Mouse (Mus musculus) gastrocnemius, postnatal 36 days (tissue): ENCODE data around the gene Ctxn1. TPM values are rescaled to one million over a fixed set of nuclear protein-coding genes. Genes with fewer than 3 reads are reported as not detected.
"Not testable (repeated sequence)": the region's sequence is repeated elsewhere in the genome, so short reads cannot be mapped to it uniquely, and the experiment has no call there.

Experiments
- DNase-seq, 2 experiments: peaks; one replicate each; pipeline ENCODE4 v3.0.0; 2022
- intact Hi-C: fragments of 180-260 bp; cut with DNase I; formaldehyde crosslinking; loops from one replicate; pipeline ENCODE4 v1.15.1; 2025
- long read RNA-seq, 2 experiments: library from polyadenylated mRNA; stranded (forward); transcript quantifications; one replicate each; pipeline ENCODE4 v2.0.0; 2021
- total RNA-seq, 2 experiments: library from RNA; stranded (reverse); gene quantifications; 2 replicates each; pipeline ENCODE4 v1.2.3; 2021

Gene Ctxn1
- total RNA-seq, result under 1 TPM; 0.42 to 0.71 TPM
- long read RNA-seq, experiment 1, result 0 reads
- long read RNA-seq, experiment 2, partial matches to known transcripts, result 1 of 1 reads
- long read RNA-seq, experiment 2, other reads (novel, unspliced or antisense), result 0 of 1 reads

- intact Hi-C loops, result loop anchor here (5.0 kb wide), 1 partner anchor 117 kb away; no protein-coding TSS in a partner anchor
Observed at GRCm38 (mm10) chr8:4259125-4259804, at the start of gene Ctxn1. Gene Ctxn1 (minus strand): TSS chr8:4259274.

GRCm38 (mm10) chr8:4305838-4306237 is 46.8 kb upstream of the Ctxn1 start:
- DNase-seq, result no peak
- intact Hi-C loops, result no loop called here

More at GRCm38 (mm10) chr8:4259125-4259804, at the start of gene Ctxn1:
- DNase-seq, result peak; percentile 84 to 91

- no peak for DNase-seq
Observed at GRCm38 (mm10) chr8:4304124-4304547, 45.1 kb upstream of the Ctxn1 start.

GRCm38 (mm10) chr8:4297822-4298221 is 38.7 kb upstream of the Ctxn1 start:
- intact Hi-C loops, result no loop called here
- no peak for DNase-seq

More at GRCm38 (mm10) chr8:4304124-4304547, 45.1 kb upstream of the Ctxn1 start:
- intact Hi-C loops, result no loop called here

GRCm38 (mm10) chr8:4292738-4293137 is 33.7 kb upstream of the Ctxn1 start:
- intact Hi-C loops, result no loop called here
- no peak for DNase-seq

GRCm38 (mm10) chr8:4276111-4276465 is 17.0 kb upstream of the Ctxn1 start:
- no peak for DNase-seq
- intact Hi-C loops, result loop anchor here (5.0 kb wide), 1 partner anchor 46 kb away; no protein-coding TSS in a partner anchor

DNA sequence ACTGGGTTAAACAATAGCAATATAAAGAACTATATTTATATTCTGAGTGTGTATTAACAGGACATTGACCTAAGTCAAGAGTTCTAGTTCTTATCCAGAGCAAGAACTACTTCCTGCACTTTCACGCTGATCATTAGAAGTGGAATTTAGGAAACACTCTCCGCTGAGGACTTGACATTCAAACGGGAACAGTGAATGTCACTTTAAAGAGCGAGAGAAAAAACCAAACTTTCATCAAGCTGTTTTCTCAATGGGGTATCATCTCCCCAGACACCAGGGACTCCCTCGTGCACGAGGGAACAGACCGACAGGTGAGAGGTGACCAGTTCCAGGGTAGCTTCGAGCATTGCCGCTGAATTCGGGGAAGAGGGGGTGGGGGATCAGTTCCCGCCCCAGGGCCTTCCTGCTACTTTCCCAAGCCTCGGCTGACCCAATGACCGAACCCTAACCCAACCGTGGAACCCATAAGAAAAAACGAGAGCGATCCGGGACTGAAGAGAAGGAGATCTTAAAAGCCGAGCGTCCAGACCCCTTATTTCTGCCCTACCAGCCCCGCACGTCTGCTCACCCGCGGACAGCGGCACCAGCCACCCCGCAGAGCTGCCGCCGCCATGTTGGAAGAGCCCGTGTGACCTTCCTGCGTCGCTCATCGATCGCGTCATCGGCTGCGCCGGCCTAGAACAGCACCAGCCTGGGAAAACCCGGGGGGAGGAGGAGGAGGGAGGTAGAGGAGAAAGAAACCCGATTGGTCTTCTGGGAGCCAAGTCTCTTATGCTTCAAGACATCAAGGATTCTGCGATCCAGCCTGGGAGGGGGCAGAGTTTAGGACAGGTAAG is 16.4 kb upstream of the Ctxn1 start, which contains the start of gene Timm44:
TSS of gene Timm44 (minus strand) at position 639 of the 836 bp plus-strand sequence.
- DNase-seq, result peak; percentile 86 to 90
- intact Hi-C loops, result loop anchor here (5.0 kb wide), 1 partner anchor 47 kb away; no protein-coding TSS in a partner anchor

- DNase-seq, result no peak
- intact Hi-C loops, result loop anchor here (5.0 kb wide), 1 partner anchor 103 kb away; no protein-coding TSS in a partner anchor
Observed at GRCm38 (mm10) chr8:4269609-4270008, 10.5 kb upstream of the Ctxn1 start.

GRCm38 (mm10) chr8:4267627-4268026 is 8.6 kb upstream of the Ctxn1 start:
- intact Hi-C loops, result loop anchor here (5.0 kb wide), 1 partner anchor 105 kb away; no protein-coding TSS in a partner anchor
- no peak for DNase-seq

DNA sequence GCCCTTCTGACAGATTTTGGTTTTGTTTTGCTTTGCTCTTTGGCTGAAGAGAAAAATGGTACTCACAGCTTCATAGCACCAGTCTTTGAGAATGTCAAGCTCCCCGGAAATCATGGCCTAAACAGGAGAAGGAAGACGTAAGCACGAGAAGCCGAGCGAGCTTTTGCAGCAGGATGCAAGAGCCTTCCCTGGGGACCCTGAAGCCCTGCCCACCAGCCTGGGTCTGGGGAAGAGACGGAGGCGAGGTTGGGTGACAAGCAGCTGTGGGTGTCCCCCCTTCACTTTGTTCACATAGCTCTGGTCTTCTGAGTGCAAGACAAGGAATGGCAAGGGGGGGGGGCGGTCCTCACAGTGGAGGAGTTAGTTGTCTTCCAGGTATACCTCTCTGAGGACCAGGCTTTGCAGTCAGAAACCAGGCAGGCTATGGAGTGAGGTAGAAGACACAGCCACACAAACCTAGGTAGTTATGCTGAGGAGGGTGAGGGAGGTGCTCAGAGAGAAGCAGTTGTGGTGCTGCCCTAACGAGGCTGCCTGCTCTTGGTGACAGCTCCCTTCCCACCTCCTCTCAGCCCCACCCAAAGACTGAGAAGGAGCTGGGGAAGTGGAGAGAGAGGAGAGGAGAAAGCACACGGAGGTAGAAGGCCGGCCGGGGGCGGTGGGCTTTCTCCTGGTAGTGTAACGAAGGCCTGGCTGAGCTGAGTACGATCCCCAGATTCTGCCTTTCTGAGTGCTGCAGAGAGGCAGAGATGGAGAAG is 6.3 kb upstream of the Ctxn1 start:
- no peak for DNase-seq
- intact Hi-C loops, result loop anchor here (5.0 kb wide), 1 partner anchor 107 kb away; no protein-coding TSS in a partner anchor

DNA sequence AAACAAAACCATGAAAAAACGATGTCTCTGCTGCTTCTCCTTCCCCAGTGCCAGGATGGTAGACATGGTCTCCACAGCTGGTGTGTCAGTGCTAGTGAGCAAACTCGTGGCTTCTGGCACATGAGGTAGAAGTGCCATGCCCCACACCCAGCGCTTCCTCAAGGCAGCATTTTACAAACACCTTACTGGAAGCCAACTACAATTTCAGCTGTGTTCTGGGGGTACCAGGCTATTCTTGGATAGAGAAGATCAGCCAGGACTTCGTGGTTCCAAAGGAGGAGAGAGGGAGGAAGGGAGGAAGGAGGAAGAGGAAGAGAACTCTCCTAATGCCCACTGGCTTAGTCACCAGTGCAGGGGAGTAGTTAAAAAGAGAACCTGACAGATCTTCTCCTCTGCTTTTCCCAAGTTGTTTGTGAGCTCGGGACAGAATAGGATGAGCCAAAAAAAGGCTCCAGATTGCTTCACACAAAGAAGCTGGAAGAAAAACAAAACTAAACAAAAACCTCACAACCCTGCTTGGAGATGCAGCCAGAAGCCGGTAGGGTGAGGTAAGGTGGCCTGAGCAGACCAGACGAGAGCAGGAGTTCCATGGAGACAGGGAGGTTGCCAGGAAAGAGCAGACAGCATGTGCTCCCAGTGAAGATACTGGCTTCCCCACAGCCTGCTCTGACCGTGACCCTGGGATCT is 4.2 kb upstream of the Ctxn1 start:
- intact Hi-C loops, result no loop called here
- DNase-seq, result no peak

- no peak for DNase-seq
- intact Hi-C loops, result loop anchor here (5.0 kb wide), 1 partner anchor 117 kb away; no protein-coding TSS in a partner anchor
Observed at GRCm38 (mm10) chr8:4259805-4260170, 714 bp upstream of the Ctxn1 start.

- DNase-seq, result no peak
- intact Hi-C loops, result loop anchor here (5.0 kb wide), 1 partner anchor 116 kb away; no protein-coding TSS in a partner anchor
Observed at GRCm38 (mm10) chr8:4258678-4259077, 396 bp downstream of the Ctxn1 start.

DNA sequence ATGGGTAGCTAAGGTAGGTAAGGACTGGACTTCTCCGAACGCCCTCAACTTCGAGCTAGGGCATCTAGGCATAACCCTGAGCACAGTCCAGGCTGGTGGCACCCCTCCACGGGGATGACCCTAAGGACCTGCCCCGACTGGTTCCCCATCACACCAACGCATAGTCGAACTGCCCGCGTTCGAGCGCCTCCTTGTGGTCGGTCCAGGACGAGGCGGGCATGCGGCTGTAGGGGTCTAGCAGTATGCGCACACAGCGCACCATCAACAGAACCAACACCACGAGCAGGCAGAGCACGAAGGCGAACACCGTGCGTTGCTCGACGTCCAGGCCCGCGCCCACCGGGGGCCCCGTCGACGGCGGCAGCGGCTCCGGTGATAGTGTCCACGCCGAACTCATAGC is 841 bp downstream of the Ctxn1 start:
- intact Hi-C loops, result loop anchor here (5.0 kb wide), 1 partner anchor 116 kb away; no protein-coding TSS in a partner anchor
- peak; percentile 51 to 59 for DNase-seq

GRCm38 (mm10) chr8:4257350-4257749 is 1.7 kb downstream of the Ctxn1 start:
- no peak for DNase-seq
- intact Hi-C loops, result loop anchor here (5.0 kb wide), 1 partner anchor 115 kb away; no protein-coding TSS in a partner anchor

- intact Hi-C loops, result loop anchor here (5.0 kb wide), 1 partner anchor 115 kb away; no protein-coding TSS in a partner anchor
Observed at GRCm38 (mm10) chr8:4256911-4257310, 2.2 kb downstream of the Ctxn1 start.

DNA sequence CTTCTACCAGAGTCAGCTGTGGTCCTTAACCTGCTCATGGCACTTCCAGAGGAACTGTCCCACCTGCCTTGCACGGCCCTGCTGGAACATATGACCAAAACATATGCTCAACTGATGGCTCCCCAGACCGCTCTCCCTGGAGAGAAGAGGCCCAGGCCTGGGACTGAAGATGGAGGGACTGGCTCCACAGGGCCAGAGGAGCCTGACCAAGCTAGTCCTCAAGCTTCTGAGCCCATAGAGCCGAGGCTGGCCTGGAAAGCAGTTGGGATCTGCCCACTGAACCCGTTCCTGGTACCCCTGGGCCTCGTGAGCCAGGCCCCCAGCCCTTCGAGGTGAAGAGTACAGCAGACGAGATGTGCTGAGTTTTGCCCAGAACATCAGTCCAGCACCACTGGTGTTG is 3.6 kb downstream of the Ctxn1 start:
- not testable (repeated sequence) for DNase-seq

More at GRCm38 (mm10) chr8:4256911-4257310, 2.2 kb downstream of the Ctxn1 start:
- no peak for DNase-seq

DNA sequence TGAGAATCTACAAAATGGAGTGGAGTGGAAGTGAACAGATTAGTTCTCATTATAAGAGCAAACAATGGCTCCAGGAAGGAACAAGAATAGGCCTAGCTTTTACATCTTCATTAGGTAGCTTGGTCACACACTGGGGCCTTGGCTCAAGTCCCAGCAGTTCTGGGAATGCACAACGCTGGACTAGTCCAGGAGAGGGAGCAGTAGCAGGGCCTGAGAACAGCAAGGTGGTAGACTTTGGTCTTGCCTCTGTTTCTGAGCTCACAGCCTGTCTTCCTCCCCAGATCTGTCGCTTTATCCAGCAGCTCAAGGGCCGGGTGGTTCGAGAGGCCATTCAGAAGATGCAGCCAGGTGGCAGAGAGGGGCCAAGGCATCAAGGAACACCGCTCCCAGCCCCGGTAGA is 5.1 kb downstream of the Ctxn1 start:
- intact Hi-C loops, result loop anchor here (5.0 kb wide), 1 partner anchor 68 kb away; no protein-coding TSS in a partner anchor
- no peak for DNase-seq

More for the DNA sequence above, 3.6 kb downstream of the Ctxn1 start:
- intact Hi-C loops, result loop anchor here (5.0 kb wide), 1 partner anchor 113 kb away; no protein-coding TSS in a partner anchor
